Mouse (Mus musculus): ENCODE data around the gene Zeb2.

The Zeb2 gene

DNA sequence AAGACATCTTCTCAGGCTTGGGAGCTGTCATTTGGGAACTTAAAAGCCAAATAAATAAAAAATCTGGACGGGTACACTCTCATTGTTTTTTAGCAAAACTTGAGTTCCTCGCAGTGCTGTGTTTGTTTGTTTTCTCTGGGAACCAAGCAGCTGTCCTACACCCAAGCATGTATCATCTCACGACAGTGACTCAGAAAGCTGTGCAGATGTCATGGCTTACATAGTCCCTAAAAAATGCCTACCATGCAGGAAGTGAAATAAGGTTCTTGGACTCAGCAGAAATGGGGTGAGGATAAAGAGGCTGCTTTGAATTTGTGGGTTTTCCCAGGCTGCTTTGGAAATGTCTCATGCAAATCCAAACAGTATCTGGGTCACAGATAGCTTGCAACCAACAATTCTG, 161.0 kb downstream of the Zeb2 start:
- in situ Hi-C loops (cut with MboI, MseI), result no loop called here

DNA sequence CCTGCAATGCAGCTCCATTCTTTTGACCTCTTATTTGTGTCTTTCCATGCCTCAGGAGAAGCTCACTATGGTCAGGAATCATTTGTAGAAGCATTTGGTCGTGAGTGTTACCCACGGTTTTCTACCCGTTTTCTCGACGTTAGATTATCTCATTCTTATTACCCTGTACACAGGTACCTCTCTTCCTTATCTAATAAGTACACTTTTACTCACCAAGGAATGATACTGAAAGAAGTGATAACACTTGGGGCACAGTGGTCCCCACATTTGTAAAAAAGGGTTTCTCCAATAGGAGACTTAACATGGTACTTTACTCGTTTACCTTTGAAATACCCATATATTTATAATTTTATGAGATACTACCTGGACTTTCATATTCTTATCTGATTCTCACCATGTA, 161.7 kb downstream of the Zeb2 start:
- in situ Hi-C loops (cut with MboI, MseI), result no loop called here

DNA sequence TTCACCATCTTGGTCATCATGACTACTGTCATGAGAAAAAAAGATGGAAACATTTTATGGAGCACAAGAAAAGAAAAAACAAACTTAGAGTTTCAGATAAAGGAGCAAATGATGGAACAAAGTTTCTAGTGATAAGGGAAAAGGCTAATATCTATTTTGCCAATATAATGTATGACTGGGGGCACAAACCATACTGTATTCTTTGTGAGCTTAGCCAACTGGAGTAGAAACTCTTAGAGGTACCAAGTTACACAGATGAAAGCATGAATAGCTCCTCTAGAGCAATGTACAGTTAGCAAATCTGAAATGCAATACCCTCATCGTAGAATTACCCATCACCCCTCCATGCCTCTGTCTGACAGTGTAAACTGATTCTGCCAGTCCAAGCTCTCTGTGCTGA, 163.0 kb downstream of the Zeb2 start:
- in situ Hi-C loops (cut with MboI, MseI), result no loop called here

DNA sequence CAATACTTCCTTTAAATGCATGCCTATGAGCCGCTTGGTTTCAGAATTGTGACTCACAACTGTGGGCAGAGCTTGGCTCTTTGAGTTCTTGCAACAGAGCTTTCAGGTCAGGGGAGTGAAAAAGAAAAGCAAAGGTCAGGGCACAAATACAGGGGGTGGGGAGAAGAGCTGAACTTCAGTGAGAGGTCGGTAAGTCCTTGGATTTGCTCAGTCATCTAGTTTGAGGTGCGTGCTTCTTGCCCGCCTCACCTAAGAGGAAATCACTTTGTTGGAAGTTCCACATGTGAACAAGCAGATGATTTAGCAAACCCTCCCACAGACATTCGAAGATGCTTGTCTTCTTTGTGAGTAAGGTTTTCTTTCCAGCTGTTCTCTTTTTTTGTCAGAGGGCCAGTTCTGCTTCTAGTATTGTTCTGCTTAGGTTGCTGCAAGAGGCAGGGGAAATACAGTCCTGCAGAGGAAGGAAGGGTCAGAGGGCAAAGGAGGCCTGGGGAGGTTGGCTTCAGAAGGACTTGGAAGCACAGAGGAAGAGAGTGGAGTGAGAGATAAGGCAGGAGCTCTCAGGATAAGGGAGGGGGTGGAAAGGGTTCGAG, 164.3 kb downstream of the Zeb2 start:
- in situ Hi-C loops (cut with MboI, MseI), result no loop called here

DNA sequence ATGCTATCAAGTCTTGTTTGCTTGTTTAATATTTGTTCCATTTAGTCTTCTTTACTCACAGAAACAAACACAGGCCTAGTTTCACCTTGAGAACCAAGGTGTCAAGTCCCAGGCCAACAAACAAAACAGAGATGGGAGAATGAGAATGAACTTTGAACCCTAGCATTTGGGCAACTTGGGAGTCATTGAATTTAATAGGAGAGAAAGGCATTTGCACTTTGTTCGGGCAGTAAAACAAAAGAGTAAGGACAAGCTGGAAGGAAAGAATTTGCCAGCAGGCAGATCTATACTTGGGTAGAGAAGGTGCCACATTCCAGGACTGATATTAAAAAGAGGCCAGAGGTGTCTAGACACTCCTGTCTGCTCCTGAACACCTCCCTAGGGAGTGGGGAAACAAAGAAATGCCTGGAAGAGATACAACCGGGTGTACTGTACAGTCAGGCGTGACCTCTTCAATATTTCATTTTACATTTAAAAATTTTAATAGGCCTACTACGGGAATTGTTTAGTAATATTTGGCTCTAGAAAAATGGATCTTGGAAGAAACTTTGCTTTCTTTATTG, 165.5 kb downstream of the Zeb2 start:
- in situ Hi-C loops (cut with MboI, MseI), result no loop called here

DNA sequence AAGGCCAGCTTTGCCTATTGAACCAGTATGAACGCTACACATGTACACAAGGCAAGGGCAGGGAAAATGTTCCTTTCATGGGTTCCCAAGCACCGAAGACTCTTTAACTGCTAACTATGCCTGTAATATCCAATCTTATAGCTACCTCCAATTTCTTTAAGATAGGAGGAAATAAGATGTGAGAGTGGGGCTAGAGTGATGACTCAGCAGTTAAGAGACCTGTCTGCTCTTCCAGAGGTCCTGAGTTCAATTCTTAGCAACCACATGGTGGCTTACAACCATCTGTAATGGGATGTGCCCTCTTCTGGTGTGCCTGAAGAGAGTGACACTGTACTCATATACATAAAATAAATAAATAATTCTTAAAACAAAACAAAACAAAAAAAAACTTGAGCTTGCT, 172.5 kb downstream of the Zeb2 start:
- in situ Hi-C loops (cut with MboI, MseI), result no loop called here

Data from T-helper 2 cell (primary cell).